Mouse (Mus musculus) hematopoietic stem cell, adult 5-6 weeks (primary cell): ENCODE results near the gene Pcnp. TPM values are rescaled to one million over a fixed set of nuclear protein-coding genes. Genes with fewer than 3 reads are reported as not detected.
"Not testable (repeated sequence)": the region's sequence is repeated elsewhere in the genome, so short reads cannot be mapped to it uniquely, and the experiment has no call there.

Source experiments
- ATAC-seq, 2 experiments: fragments of 125-278 bp in 1 of 2; replicated peaks in 1 of 2; 2 replicates each; pipeline ENCODE4 v1.8.0; 2016 to 2017; ENCODE audit warnings: inconsistent platforms in 2 of 2, mild to moderate bottlenecking in 2 of 2, moderate number of reproducible peaks in 2 of 2, low read depth in 1 of 2, moderate TSS enrichment in 1 of 2; ENCODE audit not compliant: low FRiP score in 2 of 2, poor library complexity in 2 of 2, severe bottlenecking in 2 of 2, insufficient read depth in 1 of 2, low TSS enrichment in 1 of 2
- total RNA-seq: library from RNA; stranded (forward); fragments of 172-1452, 232-1000 nt; gene quantifications from 2 replicates; pipeline ENCODE4 v1.2.3, GENCODE M21; 2017

The Pcnp gene
- total RNA-seq, 1 experiment from 2014 or later: 153 TPM

- peak; percentile 71 to 75 for ATAC-seq
Measured at GRCm38 (mm10) chr16:55974256-55974902, 55.2 kb downstream of the Pcnp start.

- peak; percentile 84 to 86 for ATAC-seq
Measured at GRCm38 (mm10) chr16:55973431-55974255, 55.9 kb downstream of the Pcnp start, which contains the start of gene Zbtb11. TSS of gene Zbtb11 (plus strand) at chr16:55973883.

GRCm38 (mm10) chr16:55972626-55973201 lies 56.8 kb downstream of the Pcnp start:
- ATAC-seq: no peak

DNA sequence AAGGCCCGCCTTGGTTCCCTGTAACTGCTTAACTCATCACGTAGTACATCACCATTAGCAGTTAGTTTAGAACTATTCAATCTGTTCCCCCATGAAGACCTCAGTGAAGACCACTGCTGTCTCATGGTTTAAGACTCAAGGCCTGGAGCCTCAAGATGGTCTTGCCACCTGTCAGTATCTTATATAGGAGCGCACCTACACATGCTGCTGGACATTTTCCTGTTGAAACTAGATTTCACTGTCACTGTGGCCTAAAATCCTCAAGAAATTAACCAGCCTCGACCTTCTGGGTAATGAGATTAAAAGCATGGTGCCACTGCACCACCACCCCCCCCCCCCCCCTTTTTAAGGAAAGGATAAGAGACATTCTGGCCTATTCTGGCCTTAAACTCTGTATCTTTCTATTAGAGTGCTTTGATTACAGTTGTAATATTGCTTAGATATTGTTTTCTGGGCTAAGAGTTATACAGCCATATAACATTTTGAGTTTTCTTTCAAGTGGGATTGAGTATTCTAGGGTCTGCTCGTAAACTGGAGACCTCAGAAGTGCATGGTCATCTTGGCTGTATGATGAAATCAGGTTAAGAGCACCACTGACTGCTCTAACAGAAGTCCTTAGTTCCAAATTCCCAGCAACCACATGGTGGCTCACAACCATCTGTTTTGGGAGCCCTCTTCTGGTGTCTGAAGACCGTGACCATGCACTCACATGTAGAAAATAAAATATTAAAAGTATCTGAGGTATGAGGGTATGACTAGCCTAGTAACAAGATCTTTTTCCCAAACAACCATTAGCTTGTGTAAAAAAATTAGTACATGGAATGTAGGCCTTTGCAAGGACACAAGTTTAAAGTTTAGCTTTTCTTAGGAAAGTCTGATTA lies 57.6 kb downstream of the Pcnp start:
- ATAC-seq: no peak

DNA sequence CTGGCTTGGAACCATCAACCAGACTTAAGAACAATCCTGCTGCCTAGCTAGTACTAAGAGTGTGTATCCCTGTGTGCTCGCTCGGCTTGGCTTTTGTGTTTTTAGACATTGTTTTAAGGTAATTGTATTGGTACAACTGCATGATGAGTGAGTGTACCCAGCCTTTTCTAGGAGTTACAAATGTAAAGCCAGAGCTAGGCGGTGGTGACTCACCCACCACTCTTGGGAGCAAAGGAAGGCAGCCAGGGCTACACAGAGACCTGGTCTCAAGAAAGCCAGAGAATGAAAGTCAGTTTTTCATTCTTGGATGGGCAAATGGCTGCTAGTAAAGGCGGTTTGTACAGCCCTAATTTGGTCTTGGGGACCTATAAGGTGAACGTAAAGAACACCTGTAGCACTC lies 59.1 kb downstream of the Pcnp start:
- no peak for ATAC-seq

GRCm38 (mm10) chr16:55969147-55969546 lies 60.4 kb downstream of the Pcnp start:
- peak; percentile 27 to 47; a peak in 3 of 4 replicates for ATAC-seq

DNA sequence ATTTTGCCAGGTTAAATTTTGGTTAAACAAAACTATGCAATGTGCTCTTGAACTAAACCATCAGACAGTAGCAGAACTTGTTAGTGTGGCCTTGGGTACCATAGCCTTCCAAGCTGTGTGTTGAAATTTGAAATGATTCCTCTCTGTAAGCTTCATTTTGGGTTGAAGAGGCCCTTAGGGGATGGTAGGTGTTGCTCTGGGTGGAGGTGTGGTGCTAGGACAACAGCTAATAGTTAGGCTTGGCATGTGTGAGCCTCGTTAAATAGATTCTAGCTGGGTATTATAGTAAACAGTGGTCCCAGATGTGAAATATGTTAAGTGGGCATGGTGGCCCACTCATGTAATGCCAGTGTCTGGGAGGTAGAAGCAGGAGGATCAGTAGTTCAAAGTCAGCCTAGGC lies 62.3 kb downstream of the Pcnp start:
- ATAC-seq: no peak

GRCm38 (mm10) chr16:55966212-55966871 lies 63.2 kb downstream of the Pcnp start, which contains the start of gene Rpl24:
TSS of gene Rpl24 (plus strand) at chr16:55966275.
- ATAC-seq: peak; percentile 87 to 91

GRCm38 (mm10) chr16:55964126-55964949 lies 65.2 kb downstream of the Pcnp start:
- ATAC-seq: peak; percentile 46 to 50; a peak in 1 of 4 replicates

GRCm38 (mm10) chr16:55963068-55963467 lies 66.5 kb downstream of the Pcnp start:
- not testable (repeated sequence) for ATAC-seq

Other genes with a start within 250 kb of the Pcnp start
- 84.1 and 85.5 TPM in 2 replicates for gene Nfkbiz, start 190.8 kb downstream of the Pcnp start, total RNA-seq
- 12.3 and 19.0 TPM in 2 replicates for gene Nxpe3, start 134.5 kb downstream of the Pcnp start, total RNA-seq
- gene Cep97, start 94.9 kb downstream of the Pcnp start, total RNA-seq: 35.1 and 37.8 TPM in 2 replicates
- 1,524 and 1,673 TPM in 2 replicates for gene Rpl24, start 63.5 kb downstream of the Pcnp start, total RNA-seq
- 55.8 and 62.2 TPM in 2 replicates for gene Zbtb11, start 55.9 kb downstream of the Pcnp start, total RNA-seq
- 49.7 and 56.0 TPM in 2 replicates for gene Trmt10c, start 8.1 kb upstream of the Pcnp start, total RNA-seq
- gene Senp7, start 18.6 kb upstream of the Pcnp start, total RNA-seq: 36.4 and 41.5 TPM in 2 replicates
- 0.13 and 0.45 TPM in 2 replicates for gene Impg2, start 174.6 kb upstream of the Pcnp start, total RNA-seq